Mouse (Mus musculus) kidney, adult 2 months (tissue): ENCODE measurements around the gene Tdpoz4.
"Not testable (repeated sequence)": the region's sequence is repeated elsewhere in the genome, so short reads cannot be mapped to it uniquely, and the experiment has no call there.

Experiments
- CTCF ChIP-seq: fragments of 200-500 bp; conservative IDR thresholded peaks from 2 replicates; pipeline ENCODE4 v1.5.1; 2011; ENCODE audit warnings: low read depth, mild to moderate bottlenecking, control low read depth, low read length, moderate library complexity, mixed read lengths; ENCODE audit not compliant: insufficient read depth, insufficient read length
- POLR2A ChIP-seq: fragments of 200-500 bp; IDR thresholded peaks from one replicate; pipeline ENCODE4 v1.6.1; 2011; ENCODE audit warnings: low read depth, low read length, control low read depth

GRCm38 (mm10) chr3:93813341-93813740 lies 17.1 kb downstream of the Tdpoz4 start:
- TF ChIP-seq POLR2A, CTCF: not testable (repeated sequence)
